Mouse (Mus musculus): Measurements from ENCODE around the gene Tnf. TPM values are rescaled to one million over a fixed set of nuclear protein-coding genes. Genes with fewer than 3 reads are reported as not detected.

Gene Tnf
- polyA plus RNA-seq, 1 experiment from 2014 or later = 0.48 TPM

DNA sequence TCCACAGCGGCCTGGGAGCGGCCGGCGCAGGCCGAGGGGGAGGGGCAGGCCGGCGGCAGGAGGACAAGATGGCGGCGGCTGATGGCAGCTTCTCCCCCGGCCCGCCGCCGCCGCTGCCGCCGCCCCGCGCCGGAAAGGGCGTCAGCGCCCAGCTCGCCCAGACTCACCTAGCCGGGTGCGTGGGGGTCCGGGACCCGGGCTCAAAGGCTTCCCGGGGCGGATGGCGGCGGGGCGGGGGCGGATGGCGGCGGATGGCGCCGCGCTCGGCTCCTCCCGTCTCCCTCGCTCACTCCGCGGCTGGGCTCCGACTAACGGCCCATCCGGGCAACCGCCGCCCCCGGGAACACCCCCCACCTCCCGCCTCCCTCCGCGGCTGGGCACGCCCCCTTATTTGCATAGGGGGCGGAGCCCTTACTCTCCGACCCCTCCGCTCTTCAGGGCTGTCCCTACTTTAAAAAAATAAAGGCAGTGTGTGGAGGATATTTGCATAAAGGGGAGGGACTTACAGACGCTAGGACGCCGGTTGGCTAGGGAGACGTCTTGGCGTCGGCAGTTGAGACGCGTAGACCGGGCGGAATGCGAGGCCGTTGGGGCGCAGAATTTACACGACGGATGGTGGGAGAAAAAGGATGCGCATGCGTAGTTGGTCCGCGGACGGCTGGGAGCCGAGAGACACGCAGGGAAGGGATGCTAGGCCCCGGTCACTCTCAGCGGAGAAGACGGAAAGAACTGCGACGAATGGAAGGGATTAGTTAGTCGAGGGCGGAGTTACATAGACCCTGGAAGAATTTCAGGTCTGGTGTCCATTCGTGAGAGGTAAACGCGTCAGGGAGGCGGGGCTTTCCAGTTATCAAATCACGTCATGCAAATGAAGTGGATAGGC lies 37.0 kb downstream of the Tnf start, which contains the start of gene Prrc2a:
Gene Prrc2a, minus strand, starts transcription at position 330 of the 883 bp plus-strand sequence.
- under 1% methylated on average over 62 of the region's 89 CpGs for WGBS (ENCODE audit: insufficient replicate concordance)
- Histone ChIP-seq H3K36me3 (ENCODE audit: control insufficient read depth, insufficient read depth) (peaks cover 24% of the 10 kb centered on the region), H3K27ac (ENCODE audit: low read length) (peak within 1 kb of the TSS; percentile 98), H3K4me3 (ENCODE audit: low read depth, low read length) (peak within 1 kb of the TSS; percentile 81), H3K4me1 (ENCODE audit: control insufficient read depth, low read depth, low read length) (peaks cover 25% of the 10 kb centered on the region), H3K9me3 (replicated peaks; ENCODE audit: control insufficient read depth, low read length) (no peaks in the 10 kb centered on the region), H3K9ac (ENCODE audit: low read depth, low read length) (peak within 1 kb of the TSS; percentile 92), H3K27me3 (ENCODE audit: control insufficient read depth, insufficient read depth, low read depth, low read length) (no peaks in the 10 kb centered on the region), H3K4me2 (ENCODE audit: low read depth, low read length) (peak within 1 kb of the TSS; percentile 90)
- peak; percentile 95 for ATAC-seq (ENCODE audit: low read depth)

DNA sequence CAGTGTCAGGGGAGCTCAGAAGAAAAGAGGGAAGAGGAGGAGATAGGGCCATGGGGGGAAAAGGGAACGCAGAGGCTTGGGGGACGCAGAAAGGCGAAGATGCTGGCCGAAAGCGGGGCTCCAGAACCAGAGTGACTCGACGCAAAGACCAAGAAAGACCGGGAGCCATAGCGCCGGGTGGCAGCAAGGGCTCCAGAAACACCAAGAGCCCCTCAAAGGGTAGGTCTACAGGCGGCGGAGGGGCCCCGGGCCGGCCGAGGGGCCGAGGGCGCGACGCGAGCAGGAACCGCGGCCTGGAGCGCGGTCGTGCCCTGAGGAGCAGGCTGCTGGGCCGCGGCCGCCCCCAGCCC lies 37.6 kb downstream of the Tnf start:
- H3K4me1 ChIP-seq (ENCODE audit: control insufficient read depth, low read depth, low read length) = peaks cover 25% of the 10 kb centered on the region
- peak overlapping the region; percentile 92 for H3K9ac ChIP-seq (ENCODE audit: low read depth, low read length)
- H3K27ac ChIP-seq (ENCODE audit: low read length) = peak overlapping the region; percentile 98
- no peaks in the 10 kb centered on the region for H3K9me3 ChIP-seq (replicated peaks; ENCODE audit: control insufficient read depth, low read length)
- H3K36me3 ChIP-seq (ENCODE audit: control insufficient read depth, insufficient read depth) = peaks cover 30% of the 10 kb centered on the region
- H3K4me3 ChIP-seq (ENCODE audit: low read depth, low read length) = peak overlapping the region; percentile 81
- peak overlapping the region; percentile 90 for H3K4me2 ChIP-seq (ENCODE audit: low read depth, low read length)
- H3K27me3 ChIP-seq (ENCODE audit: control insufficient read depth, insufficient read depth, low read depth, low read length) = no peaks in the 10 kb centered on the region
- ATAC-seq (ENCODE audit: low read depth) = no peak
- WGBS (ENCODE audit: insufficient replicate concordance) = under 1% methylated on average over 28 of the region's 28 CpGs

GRCm38 (mm10) chr17:35163326-35164081 lies 38.3 kb downstream of the Tnf start:
- Histone ChIP-seq H3K4me2 (ENCODE audit: low read depth, low read length) (peak overlapping the region; percentile 90), H3K4me3 (ENCODE audit: low read depth, low read length) (peak overlapping the region; percentile 81), H3K27ac (ENCODE audit: low read length) (peak overlapping the region; percentile 98), H3K4me1 (ENCODE audit: control insufficient read depth, low read depth, low read length) (peaks cover 25% of the 10 kb centered on the region), H3K27me3 (ENCODE audit: control insufficient read depth, insufficient read depth, low read depth, low read length) (no peaks in the 10 kb centered on the region), H3K36me3 (ENCODE audit: control insufficient read depth, insufficient read depth) (peaks cover 36% of the 10 kb centered on the region), H3K9me3 (replicated peaks; ENCODE audit: control insufficient read depth, low read length) (no peaks in the 10 kb centered on the region), H3K9ac (ENCODE audit: low read depth, low read length) (peak overlapping the region; percentile 92)
- no peak for ATAC-seq (ENCODE audit: low read depth)
- WGBS (ENCODE audit: insufficient replicate concordance) = 7% methylated on average over 8 of the region's 8 CpGs

DNA sequence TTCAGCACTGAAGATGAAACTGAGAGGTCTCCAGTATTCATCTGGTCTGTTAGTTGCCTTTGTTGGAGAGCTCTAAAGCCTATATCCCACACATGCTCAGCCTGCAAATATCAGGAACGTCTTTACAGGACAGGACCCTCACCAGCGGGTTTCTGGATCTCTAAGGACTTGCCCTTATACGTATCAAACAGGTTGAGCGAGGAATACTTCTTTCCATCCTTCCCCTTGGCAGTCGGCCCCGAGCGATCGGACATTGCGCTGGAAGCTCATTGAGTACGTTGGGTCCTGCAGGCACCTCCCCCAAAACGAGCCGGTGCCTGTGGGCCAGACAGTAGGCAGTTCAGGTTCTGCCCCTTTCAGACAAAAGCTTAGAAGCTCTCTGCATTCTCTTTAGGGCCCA lies 39.1 kb downstream of the Tnf start:
- WGBS (ENCODE audit: insufficient replicate concordance) = 59% methylated on average over 12 of the region's 12 CpGs
- Histone ChIP-seq H3K4me2 (ENCODE audit: low read depth, low read length) (peak overlapping the region; percentile 90), H3K27me3 (ENCODE audit: control insufficient read depth, insufficient read depth, low read depth, low read length) (no peaks in the 10 kb centered on the region), H3K9me3 (replicated peaks; ENCODE audit: control insufficient read depth, low read length) (no peaks in the 10 kb centered on the region), H3K9ac (ENCODE audit: low read depth, low read length) (peak overlapping the region; percentile 92), H3K4me3 (ENCODE audit: low read depth, low read length) (peak overlapping the region; percentile 81), H3K27ac (ENCODE audit: low read length) (no peak overlapping the region), H3K4me1 (ENCODE audit: control insufficient read depth, low read depth, low read length) (peaks cover 25% of the 10 kb centered on the region), H3K36me3 (ENCODE audit: control insufficient read depth, insufficient read depth) (peaks cover 43% of the 10 kb centered on the region)
- no peak for ATAC-seq (ENCODE audit: low read depth)

GRCm38 (mm10) chr17:35162121-35162520 lies 39.7 kb downstream of the Tnf start:
- peaks cover 25% of the 10 kb centered on the region for H3K4me1 ChIP-seq (ENCODE audit: control insufficient read depth, low read depth, low read length)
- no peak overlapping the region for H3K4me3 ChIP-seq (ENCODE audit: low read depth, low read length)
- H3K27ac ChIP-seq (ENCODE audit: low read length) = no peak overlapping the region
- H3K27me3 ChIP-seq (ENCODE audit: control insufficient read depth, insufficient read depth, low read depth, low read length) = no peaks in the 10 kb centered on the region
- no peak for ATAC-seq (ENCODE audit: low read depth)
- no peak overlapping the region for H3K4me2 ChIP-seq (ENCODE audit: low read depth, low read length)
- H3K9ac ChIP-seq (ENCODE audit: low read depth, low read length) = no peak overlapping the region; the same call in 1 of the 2 replicates
- peaks cover 50% of the 10 kb centered on the region for H3K36me3 ChIP-seq (ENCODE audit: control insufficient read depth, insufficient read depth)
- no peaks in the 10 kb centered on the region for H3K9me3 ChIP-seq (replicated peaks; ENCODE audit: control insufficient read depth, low read length)
- 78% methylated on average over 14 of the region's 14 CpGs for WGBS (ENCODE audit: insufficient replicate concordance)

GRCm38 (mm10) chr17:35161421-35161820 lies 40.4 kb downstream of the Tnf start:
- H3K36me3 ChIP-seq (ENCODE audit: control insufficient read depth, insufficient read depth) = peaks cover 57% of the 10 kb centered on the region
- ATAC-seq (ENCODE audit: low read depth) = no peak
- no peak overlapping the region for H3K27ac ChIP-seq (ENCODE audit: low read length)
- H3K9ac ChIP-seq (ENCODE audit: low read depth, low read length) = no peak overlapping the region
- H3K4me2 ChIP-seq (ENCODE audit: low read depth, low read length) = no peak overlapping the region
- H3K9me3 ChIP-seq (replicated peaks; ENCODE audit: control insufficient read depth, low read length) = no peaks in the 10 kb centered on the region
- 79% methylated on average over 11 of the region's 11 CpGs for WGBS (ENCODE audit: insufficient replicate concordance)
- H3K4me1 ChIP-seq (ENCODE audit: control insufficient read depth, low read depth, low read length) = peaks cover 23% of the 10 kb centered on the region
- H3K4me3 ChIP-seq (ENCODE audit: low read depth, low read length) = no peak overlapping the region
- no peaks in the 10 kb centered on the region for H3K27me3 ChIP-seq (ENCODE audit: control insufficient read depth, insufficient read depth, low read depth, low read length)

- H3K27me3 ChIP-seq (ENCODE audit: control insufficient read depth, insufficient read depth, low read depth, low read length) = no peaks in the 10 kb centered on the region
- no peaks in the 10 kb centered on the region for H3K9me3 ChIP-seq (replicated peaks; ENCODE audit: control insufficient read depth, low read length)
- H3K9ac ChIP-seq (ENCODE audit: low read depth, low read length) = no peak overlapping the region
- H3K4me3 ChIP-seq (ENCODE audit: low read depth, low read length) = no peak overlapping the region
- no peak overlapping the region for H3K27ac ChIP-seq (ENCODE audit: low read length)
- H3K4me2 ChIP-seq (ENCODE audit: low read depth, low read length) = no peak overlapping the region
- WGBS (ENCODE audit: insufficient replicate concordance) = 83% methylated on average over 7 of the region's 7 CpGs
- H3K36me3 ChIP-seq (ENCODE audit: control insufficient read depth, insufficient read depth) = peaks cover 74% of the 10 kb centered on the region
- ATAC-seq (ENCODE audit: low read depth) = no peak
- peaks cover 17% of the 10 kb centered on the region for H3K4me1 ChIP-seq (ENCODE audit: control insufficient read depth, low read depth, low read length)
Measured at GRCm38 (mm10) chr17:35159638-35160037, 42.2 kb downstream of the Tnf start.

DNA sequence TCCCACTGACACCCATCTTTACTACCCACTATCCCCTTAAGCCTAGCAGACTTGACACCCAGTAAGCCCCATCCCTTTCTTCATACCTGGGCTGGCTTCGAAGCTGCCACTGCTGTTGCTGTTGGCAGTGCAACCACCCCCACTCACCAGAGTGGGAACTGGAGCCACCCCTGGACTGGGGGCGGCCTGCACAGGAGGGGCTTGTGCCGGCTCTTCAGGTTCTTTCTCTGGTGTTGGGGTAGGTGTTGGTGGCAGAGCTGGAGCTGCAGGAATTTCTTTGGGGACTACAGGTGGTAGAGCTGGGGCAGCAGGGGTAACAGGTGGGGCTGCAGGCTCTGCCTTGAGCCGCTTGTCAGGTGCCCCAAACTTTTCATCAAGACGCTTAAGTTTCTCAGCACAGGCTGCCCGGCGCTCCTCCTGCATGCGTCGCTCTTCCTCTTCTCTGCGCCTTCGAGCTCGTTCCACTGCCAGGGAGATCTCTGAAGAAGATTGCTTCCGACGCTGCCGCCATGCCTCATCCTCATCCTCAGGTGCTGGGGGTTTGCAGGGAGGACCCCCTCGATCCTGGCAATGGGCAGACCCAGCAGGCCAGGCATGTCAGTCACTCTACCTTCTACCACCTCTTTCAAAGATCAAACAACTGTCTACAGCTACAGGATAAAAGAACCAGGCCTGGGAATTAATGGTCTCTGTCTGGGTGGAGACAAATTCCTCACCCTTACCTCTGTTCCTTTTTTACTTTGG lies 42.8 kb downstream of the Tnf start:
- no peaks in the 10 kb centered on the region for H3K9me3 ChIP-seq (replicated peaks; ENCODE audit: control insufficient read depth, low read length)
- no peak overlapping the region for H3K27ac ChIP-seq (ENCODE audit: low read length)
- WGBS (ENCODE audit: insufficient replicate concordance) = 87% methylated on average over 16 of the region's 16 CpGs
- H3K4me1 ChIP-seq (ENCODE audit: control insufficient read depth, low read depth, low read length) = peaks cover 17% of the 10 kb centered on the region
- H3K9ac ChIP-seq (ENCODE audit: low read depth, low read length) = no peak overlapping the region
- no peaks in the 10 kb centered on the region for H3K27me3 ChIP-seq (ENCODE audit: control insufficient read depth, insufficient read depth, low read depth, low read length)
- H3K4me2 ChIP-seq (ENCODE audit: low read depth, low read length) = no peak overlapping the region
- peaks cover 81% of the 10 kb centered on the region for H3K36me3 ChIP-seq (ENCODE audit: control insufficient read depth, insufficient read depth)
- no peak overlapping the region for H3K4me3 ChIP-seq (ENCODE audit: low read depth, low read length)
- ATAC-seq (ENCODE audit: low read depth) = no peak

Measured in liver, embryonic 16.5 days (tissue).